Mouse (Mus musculus) neural tube, embryonic 14.5 days (tissue): ENCODE results near the gene Epb42. TPM values are rescaled to one million over a fixed set of nuclear protein-coding genes. Genes with fewer than 3 reads are reported as not detected.

ENCODE experiments used
- ATAC-seq: fragments of 200-750 bp; cut with Nextera tagmentation; 2 replicates; pipeline ENCODE4 v1.8.0; 2017; ENCODE audit warnings: low read depth, mild to moderate bottlenecking, moderate TSS enrichment, moderate library complexity
- H3K27ac ChIP-seq: fragments of 300-500 bp; sonication (generic); 2 replicates; pipeline ENCODE4 v1.5.1; 2014; ENCODE audit warnings: low read depth, mild to moderate bottlenecking, control low read depth, low read length, moderate library complexity, mixed read lengths
- H3K27me3 ChIP-seq: fragments of 300-500 bp; sonication (generic); 2 replicates; pipeline ENCODE4 v1.6.1; 2014; ENCODE audit warnings: low read length; ENCODE audit not compliant: control insufficient read depth, insufficient read depth
- H3K36me3 ChIP-seq: fragments of 300-500 bp; sonication (generic); 2 replicates; pipeline ENCODE4 v1.6.1; 2014; ENCODE audit warnings: low read length, mixed read lengths; ENCODE audit not compliant: control insufficient read depth, insufficient read depth
- H3K4me1 ChIP-seq: fragments of 300-500 bp; sonication (generic); 2 replicates; pipeline ENCODE4 v1.6.1; 2014; ENCODE audit warnings: low read length; ENCODE audit not compliant: control insufficient read depth, insufficient read depth
- H3K4me2 ChIP-seq: fragments of 300-500 bp; sonication (generic); 2 replicates; pipeline ENCODE4 v1.6.1; 2014; ENCODE audit warnings: mild to moderate bottlenecking, low read depth, low read length, control low read depth
- H3K4me3 ChIP-seq: fragments of 300-500 bp; sonication (generic); 2 replicates; pipeline ENCODE4 v1.5.1; 2014; ENCODE audit warnings: low read depth, low read length, control low read depth, mixed read lengths
- H3K9ac ChIP-seq: fragments of 300-500 bp; sonication (generic); replicated peaks from 2 replicates; pipeline ENCODE4 v1.6.1; 2014; ENCODE audit warnings: low read depth, mild to moderate bottlenecking, control low read depth, low read length, mixed read lengths
- H3K9me3 ChIP-seq: fragments of 300-500 bp; sonication (generic); 2 replicates; pipeline ENCODE4 v1.6.1; 2016; ENCODE audit warnings: low read length; ENCODE audit not compliant: control insufficient read depth
- WGBS: fragments of 180-500 bp; shearing (Covaris S2); extraction: QIAGEN DNeasy Blood & Tissue Kit; methylation state at CpG from one replicate; pipeline ENCODE4 v1.1.7; 2014; 5-methylcytosine and 5-hydroxymethylcytosine counted together
- polyA plus RNA-seq: library from polyadenylated mRNA; unstranded; fragments of >200 nt; fragmentation: Nextera tagmentation; extraction: Ambion mirVana; gene quantifications from 2 replicates; pipeline ENCODE4 v1.2.1, GENCODE M21; 2014

The Epb42 gene
- 0.27 and 0.73 TPM in 2 replicates for polyA plus RNA-seq

GRCm38 (mm10) chr2:121036733-121037341 lies at the start of gene Epb42:
Gene Epb42 (minus strand): TSS chr2:121037072.
- ATAC-seq: no peak
- H3K4me1 ChIP-seq: no peaks in the 10 kb centered on the region
- no peaks in the 10 kb centered on the region for H3K27me3 ChIP-seq
- H3K27ac ChIP-seq: no peak within 1 kb of the TSS
- no peak within 1 kb of the TSS for H3K9ac ChIP-seq
- no peaks in the 10 kb centered on the region for H3K9me3 ChIP-seq
- WGBS: 74% methylated on average over 5 of the region's 5 CpGs
- no peak within 1 kb of the TSS for H3K4me2 ChIP-seq
- no peaks in the 10 kb centered on the region for H3K36me3 ChIP-seq
- no peak within 1 kb of the TSS for H3K4me3 ChIP-seq

GRCm38 (mm10) chr2:121085480-121086185 lies 48.8 kb upstream of the Epb42 start, which contains the start of gene Tgm5:
Gene Tgm5 (minus strand): TSS chr2:121085841.
- no peak for ATAC-seq
- no peaks in the 10 kb centered on the region for H3K36me3 ChIP-seq
- 44% methylated on average over 6 of the region's 6 CpGs for WGBS
- H3K4me3 ChIP-seq: no peak within 1 kb of the TSS
- H3K27ac ChIP-seq: no peak within 1 kb of the TSS
- H3K9me3 ChIP-seq: no peaks in the 10 kb centered on the region
- H3K4me2 ChIP-seq: no peak within 1 kb of the TSS
- no peaks in the 10 kb centered on the region for H3K27me3 ChIP-seq
- H3K4me1 ChIP-seq: no peaks in the 10 kb centered on the region
- H3K9ac ChIP-seq: no peak within 1 kb of the TSS

- ATAC-seq: no peak
- H3K9ac ChIP-seq: no peak overlapping the region
- H3K27ac ChIP-seq: no peak overlapping the region
Measured at GRCm38 (mm10) chr2:121082626-121083025, 45.8 kb upstream of the Epb42 start.

GRCm38 (mm10) chr2:121074747-121075146 lies 37.9 kb upstream of the Epb42 start:
- ATAC-seq: no peak
- no peaks in the 10 kb centered on the region for H3K4me1 ChIP-seq
- no peaks in the 10 kb centered on the region for H3K27me3 ChIP-seq
- no peak overlapping the region for H3K4me2 ChIP-seq
- H3K9me3 ChIP-seq: no peaks in the 10 kb centered on the region
- no peaks in the 10 kb centered on the region for H3K36me3 ChIP-seq
- H3K27ac ChIP-seq: no peak overlapping the region
- no peak overlapping the region for H3K9ac ChIP-seq
- H3K4me3 ChIP-seq: no peak overlapping the region
- 81% methylated on average over 7 of the region's 7 CpGs for WGBS

More at GRCm38 (mm10) chr2:121082626-121083025, 45.8 kb upstream of the Epb42 start:
- Histone ChIP-seq H3K36me3 (no peaks in the 10 kb centered on the region), H3K9me3 (no peaks in the 10 kb centered on the region), H3K4me3 (no peak overlapping the region), H3K4me1 (no peaks in the 10 kb centered on the region), H3K4me2 (no peak overlapping the region), H3K27me3 (no peaks in the 10 kb centered on the region)
- 85% methylated on average over 1 of the region's 1 CpGs for whole genome bisulfite sequencing

- Histone ChIP-seq H3K27ac (no peak overlapping the region), H3K4me2 (no peak overlapping the region), H3K9me3 (no peaks in the 10 kb centered on the region), H3K4me1 (no peaks in the 10 kb centered on the region), H3K36me3 (no peaks in the 10 kb centered on the region), H3K27me3 (no peaks in the 10 kb centered on the region), H3K4me3 (no peak overlapping the region), H3K9ac (no peak overlapping the region)
- ATAC-seq: no peak
- 86% methylated on average over 6 of the region's 6 CpGs for WGBS
Measured at GRCm38 (mm10) chr2:121071871-121072270, 35.0 kb upstream of the Epb42 start.

GRCm38 (mm10) chr2:121069506-121069905 lies 32.6 kb upstream of the Epb42 start:
- WGBS: 60% methylated on average over 6 of the region's 6 CpGs
- Histone ChIP-seq H3K4me3 (no peak overlapping the region), H3K27me3 (no peaks in the 10 kb centered on the region), H3K36me3 (no peaks in the 10 kb centered on the region), H3K27ac (no peak overlapping the region), H3K9ac (no peak overlapping the region), H3K9me3 (no peaks in the 10 kb centered on the region), H3K4me2 (no peak overlapping the region), H3K4me1 (no peaks in the 10 kb centered on the region)
- ATAC-seq: no peak

- Histone ChIP-seq H3K4me2 (no peak overlapping the region), H3K4me1 (no peaks in the 10 kb centered on the region), H3K27ac (no peak overlapping the region), H3K4me3 (no peak overlapping the region), H3K27me3 (no peaks in the 10 kb centered on the region), H3K9me3 (no peaks in the 10 kb centered on the region), H3K36me3 (no peaks in the 10 kb centered on the region), H3K9ac (no peak overlapping the region)
- WGBS: 61% methylated on average over 4 of the region's 4 CpGs
- ATAC-seq: no peak
Measured at GRCm38 (mm10) chr2:121067116-121067515, 30.2 kb upstream of the Epb42 start.

- no peak overlapping the region for H3K4me3 ChIP-seq
- H3K4me2 ChIP-seq: no peak overlapping the region
- H3K9ac ChIP-seq: no peak overlapping the region
- H3K27me3 ChIP-seq: no peaks in the 10 kb centered on the region
- WGBS: 54% methylated on average over 2 of the region's 2 CpGs
- no peaks in the 10 kb centered on the region for H3K9me3 ChIP-seq
- no peaks in the 10 kb centered on the region for H3K4me1 ChIP-seq
- no peak overlapping the region for H3K27ac ChIP-seq
- no peak for ATAC-seq
- H3K36me3 ChIP-seq: no peaks in the 10 kb centered on the region
Measured at GRCm38 (mm10) chr2:121061315-121061714, 24.4 kb upstream of the Epb42 start.

GRCm38 (mm10) chr2:121057997-121058396 lies 21.1 kb upstream of the Epb42 start:
- Histone ChIP-seq H3K27me3 (no peaks in the 10 kb centered on the region), H3K9ac (no peak overlapping the region), H3K27ac (no peak overlapping the region), H3K36me3 (no peaks in the 10 kb centered on the region), H3K9me3 (no peaks in the 10 kb centered on the region), H3K4me3 (no peak overlapping the region), H3K4me1 (no peaks in the 10 kb centered on the region), H3K4me2 (no peak overlapping the region)
- 75% methylated on average over 6 of the region's 6 CpGs for WGBS
- no peak for ATAC-seq
